Mouse (Mus musculus): ENCODE measurements around the gene Kif22. TPM values are rescaled to one million over a fixed set of nuclear protein-coding genes. Genes with fewer than 3 reads are reported as not detected.
A peak's percentile ranks its signal among the peaks of the same experiment; 100 is the strongest.

The Kif22 gene
- polyA plus RNA-seq, 1 experiment from 2014 or later, result 153 TPM

DNA sequence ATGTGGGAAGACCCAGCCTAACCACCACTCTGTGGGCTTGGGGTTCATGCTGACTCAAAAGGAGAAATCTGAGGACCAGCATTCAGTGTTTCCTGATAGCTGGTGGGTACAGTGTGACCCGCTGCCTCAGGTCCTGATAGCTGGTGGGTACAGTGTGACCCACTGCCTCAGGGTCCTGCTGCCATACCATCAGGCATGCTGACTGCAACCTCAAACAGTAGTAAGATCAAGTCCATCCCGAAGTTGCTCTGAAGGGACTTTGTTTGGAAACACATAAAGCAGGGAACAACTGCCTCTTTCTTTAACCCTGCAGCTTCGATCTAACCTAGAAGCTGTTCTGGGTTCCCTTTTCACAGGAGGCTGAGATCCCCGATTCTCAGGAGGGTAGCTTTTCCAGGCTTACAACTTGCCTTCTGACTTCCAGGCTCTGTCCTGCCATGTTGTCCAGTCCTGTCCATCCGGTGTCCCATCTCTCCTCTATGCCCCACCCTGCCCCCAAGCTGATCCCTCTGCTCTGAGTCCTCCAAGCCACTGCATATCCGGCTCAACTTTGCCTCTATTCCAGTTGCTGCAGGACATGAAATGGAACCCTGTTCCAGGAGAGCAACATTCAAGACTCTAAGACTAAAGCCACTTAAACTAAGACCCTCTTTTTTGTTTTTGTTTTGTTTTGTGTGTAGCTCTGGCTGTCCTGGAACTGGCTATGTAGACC, 34.8 kb downstream of the Kif22 start:
- Histone ChIP-seq H3K4me1 (replicated peaks; ENCODE audit: control insufficient read depth, insufficient read depth, low read length) (peaks cover 8% of the 10 kb centered on the region), H3K9ac (ENCODE audit: low read length) (no peak overlapping the region), H3K9me3 (ENCODE audit: control insufficient read depth, low read length) (no peaks in the 10 kb centered on the region), H3K4me3 (ENCODE audit: low read length) (no peak overlapping the region), H3K36me3 (ENCODE audit: control insufficient read depth, insufficient read depth, low read length) (no peaks in the 10 kb centered on the region), H3K27ac (ENCODE audit: low read length) (no peak overlapping the region), H3K27me3 (ENCODE audit: control insufficient read depth, insufficient read depth, low read depth, low read length) (no peaks in the 10 kb centered on the region), H3K4me2 (ENCODE audit: low read depth, low read length) (no peak overlapping the region)
- no peak for ATAC-seq (ENCODE audit: low read depth)
- 76% methylated on average over 6 of the region's 6 CpGs for WGBS

DNA sequence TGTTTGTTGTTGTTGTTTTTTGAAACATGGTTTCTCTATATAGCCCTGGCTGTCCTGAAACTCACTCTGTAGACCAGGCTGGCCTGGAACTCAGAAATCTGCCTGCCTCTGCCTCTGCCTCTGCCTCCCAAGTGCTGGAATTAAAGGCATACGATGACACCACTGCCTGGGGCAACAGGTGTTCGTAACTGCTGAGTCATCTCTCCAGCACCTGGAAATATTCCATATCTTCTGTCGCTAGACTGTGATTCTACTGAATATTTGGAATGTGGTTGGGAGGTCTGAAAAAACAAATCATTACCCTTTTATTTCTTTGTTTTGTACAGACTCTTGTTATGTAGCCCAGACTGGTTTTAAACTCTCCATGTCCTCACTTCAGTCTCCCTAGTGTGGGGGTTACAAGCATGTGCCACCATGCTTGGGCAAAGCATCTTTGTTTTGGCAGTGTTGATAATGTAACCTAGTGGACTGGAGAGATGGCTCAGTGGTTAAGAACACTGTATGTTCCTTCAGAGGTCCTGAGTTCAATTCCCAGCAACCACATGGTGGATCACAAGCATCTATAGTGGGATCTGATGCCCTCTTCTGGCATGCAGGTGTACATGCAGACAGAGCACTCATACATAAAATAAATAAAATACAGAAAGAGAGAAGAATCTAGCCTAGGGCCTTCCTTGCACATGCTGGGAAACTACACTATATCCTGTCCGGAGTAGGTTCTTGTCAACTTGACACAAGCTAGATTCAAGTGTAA, 38.0 kb downstream of the Kif22 start:
- Histone ChIP-seq H3K36me3 (ENCODE audit: control insufficient read depth, insufficient read depth, low read length) (no peaks in the 10 kb centered on the region), H3K27ac (ENCODE audit: low read length) (no peak overlapping the region), H3K4me3 (ENCODE audit: low read length) (no peak overlapping the region), H3K4me1 (replicated peaks; ENCODE audit: control insufficient read depth, insufficient read depth, low read length) (peaks cover 8% of the 10 kb centered on the region), H3K27me3 (ENCODE audit: control insufficient read depth, insufficient read depth, low read depth, low read length) (no peaks in the 10 kb centered on the region), H3K4me2 (ENCODE audit: low read depth, low read length) (no peak overlapping the region), H3K9me3 (ENCODE audit: control insufficient read depth, low read length) (no peaks in the 10 kb centered on the region), H3K9ac (ENCODE audit: low read length) (no peak overlapping the region)
- WGBS, result 75% methylated on average over 4 of the region's 4 CpGs
- ATAC-seq (ENCODE audit: low read depth), result no peak

DNA sequence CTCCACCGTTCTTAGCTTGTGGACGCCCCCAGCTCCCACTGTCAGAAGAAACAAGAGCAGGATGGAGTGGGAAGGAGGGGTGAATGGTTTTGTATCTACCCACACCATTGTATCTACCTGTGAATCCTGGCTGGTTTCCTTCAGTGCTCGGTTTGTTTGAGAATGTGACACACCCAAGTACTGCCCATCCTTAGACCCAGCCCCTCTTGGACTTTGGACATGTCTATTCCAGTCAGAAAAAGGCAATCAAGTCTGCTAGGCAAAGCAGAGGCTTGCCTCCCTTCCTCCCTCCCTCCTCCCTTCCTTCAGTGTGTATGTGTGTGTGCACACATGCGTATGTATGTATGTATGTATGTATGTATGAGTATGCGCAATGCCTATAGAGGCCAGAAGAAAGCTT, 38.7 kb downstream of the Kif22 start:
- H3K4me3 ChIP-seq (ENCODE audit: low read length), result no peak overlapping the region
- H3K9ac ChIP-seq (ENCODE audit: low read length), result no peak overlapping the region
- H3K27ac ChIP-seq (ENCODE audit: low read length), result no peak overlapping the region
- H3K4me1 ChIP-seq (replicated peaks; ENCODE audit: control insufficient read depth, insufficient read depth, low read length), result peaks cover 4% of the 10 kb centered on the region
- no peak for ATAC-seq (ENCODE audit: low read depth)
- H3K27me3 ChIP-seq (ENCODE audit: control insufficient read depth, insufficient read depth, low read depth, low read length), result no peaks in the 10 kb centered on the region
- H3K9me3 ChIP-seq (ENCODE audit: control insufficient read depth, low read length), result no peaks in the 10 kb centered on the region
- H3K36me3 ChIP-seq (ENCODE audit: control insufficient read depth, insufficient read depth, low read length), result no peaks in the 10 kb centered on the region
- 80% methylated on average over 5 of the region's 5 CpGs for WGBS
- H3K4me2 ChIP-seq (ENCODE audit: low read depth, low read length), result no peak overlapping the region

DNA sequence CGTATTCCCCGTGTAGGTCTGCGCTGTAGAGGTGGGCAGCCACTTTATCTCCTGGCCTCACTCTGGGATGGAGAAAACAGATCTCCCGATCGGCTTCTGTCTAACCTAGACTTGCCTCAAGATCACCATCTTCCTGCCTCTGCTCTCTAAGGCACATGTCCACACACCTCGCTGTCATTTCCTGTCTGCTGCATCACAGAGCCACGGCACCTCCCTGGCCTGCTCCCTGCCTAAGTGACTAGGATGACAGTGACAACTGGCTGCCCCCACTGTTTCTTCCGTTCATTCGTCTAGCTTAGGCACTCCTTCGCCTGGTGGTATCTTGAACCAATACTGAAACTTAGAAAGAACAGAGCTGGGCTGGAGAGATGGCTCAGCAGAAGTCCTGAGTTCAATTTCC, 42.7 kb downstream of the Kif22 start:
- 60% methylated on average over 10 of the region's 10 CpGs for WGBS
- Histone ChIP-seq H3K9me3 (ENCODE audit: control insufficient read depth, low read length) (no peaks in the 10 kb centered on the region), H3K4me1 (replicated peaks; ENCODE audit: control insufficient read depth, insufficient read depth, low read length) (no peaks in the 10 kb centered on the region), H3K4me3 (ENCODE audit: low read length) (no peak overlapping the region), H3K4me2 (ENCODE audit: low read depth, low read length) (no peak overlapping the region), H3K36me3 (ENCODE audit: control insufficient read depth, insufficient read depth, low read length) (no peaks in the 10 kb centered on the region), H3K27me3 (ENCODE audit: control insufficient read depth, insufficient read depth, low read depth, low read length) (no peaks in the 10 kb centered on the region), H3K27ac (ENCODE audit: low read length) (no peak overlapping the region), H3K9ac (ENCODE audit: low read length) (no peak overlapping the region)
- ATAC-seq (ENCODE audit: low read depth), result no peak

DNA sequence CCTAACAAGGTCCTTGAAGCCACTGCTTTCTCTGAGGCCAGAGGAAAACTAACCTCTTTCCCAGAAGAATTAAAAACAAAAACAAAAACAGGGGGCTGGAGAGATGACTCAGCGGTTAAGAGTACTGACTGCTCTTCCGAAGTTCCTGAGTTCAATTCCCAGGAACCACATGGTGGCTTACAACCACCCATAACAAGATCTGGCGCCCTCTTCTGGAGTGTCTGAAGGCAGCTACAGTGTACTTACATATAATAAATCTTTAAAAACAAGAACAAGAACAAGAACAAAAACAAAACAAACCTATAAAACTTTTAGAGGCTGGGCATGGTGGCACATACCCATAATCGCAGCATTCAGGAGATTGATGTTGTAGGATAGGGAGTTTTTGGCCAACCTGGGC, 45.8 kb downstream of the Kif22 start:
- 78% methylated on average over 4 of the region's 4 CpGs for WGBS
- no peak overlapping the region for H3K9ac ChIP-seq (ENCODE audit: low read length)
- H3K4me3 ChIP-seq (ENCODE audit: low read length), result no peak overlapping the region
- no peaks in the 10 kb centered on the region for H3K27me3 ChIP-seq (ENCODE audit: control insufficient read depth, insufficient read depth, low read depth, low read length)
- H3K27ac ChIP-seq (ENCODE audit: low read length), result no peak overlapping the region
- H3K4me1 ChIP-seq (replicated peaks; ENCODE audit: control insufficient read depth, insufficient read depth, low read length), result no peaks in the 10 kb centered on the region
- no peaks in the 10 kb centered on the region for H3K36me3 ChIP-seq (ENCODE audit: control insufficient read depth, insufficient read depth, low read length)
- H3K9me3 ChIP-seq (ENCODE audit: control insufficient read depth, low read length), result no peaks in the 10 kb centered on the region
- no peak for ATAC-seq (ENCODE audit: low read depth)
- no peak overlapping the region for H3K4me2 ChIP-seq (ENCODE audit: low read depth, low read length)

DNA sequence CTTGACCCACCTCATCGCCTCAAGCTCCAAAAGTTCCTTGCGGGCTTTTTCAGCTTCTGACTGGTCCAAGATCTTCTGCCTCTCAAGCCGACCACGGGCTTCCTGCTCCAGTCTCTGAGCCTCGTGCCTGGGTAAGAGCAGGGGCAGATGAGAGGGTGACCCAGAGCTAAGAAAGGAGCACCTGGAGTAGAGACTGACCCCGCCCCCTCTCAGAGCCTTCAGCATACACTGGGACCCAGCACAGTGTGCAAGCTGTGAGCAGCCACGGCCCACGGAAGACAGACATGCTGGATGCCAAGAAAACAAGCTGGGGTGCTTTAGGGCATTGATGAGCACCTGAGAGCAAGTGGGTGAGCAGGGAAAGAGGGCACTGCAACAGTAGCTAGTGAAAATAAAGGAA, 53.5 kb downstream of the Kif22 start:
- H3K9ac ChIP-seq (ENCODE audit: low read length), result no peak overlapping the region
- no peaks in the 10 kb centered on the region for H3K9me3 ChIP-seq (ENCODE audit: control insufficient read depth, low read length)
- H3K4me3 ChIP-seq (ENCODE audit: low read length), result no peak overlapping the region
- no peak for ATAC-seq (ENCODE audit: low read depth)
- H3K36me3 ChIP-seq (ENCODE audit: control insufficient read depth, insufficient read depth, low read length), result no peaks in the 10 kb centered on the region
- H3K27me3 ChIP-seq (ENCODE audit: control insufficient read depth, insufficient read depth, low read depth, low read length), result no peaks in the 10 kb centered on the region
- 56% methylated on average over 8 of the region's 8 CpGs for WGBS
- H3K27ac ChIP-seq (ENCODE audit: low read length), result no peak overlapping the region
- no peak overlapping the region for H3K4me2 ChIP-seq (ENCODE audit: low read depth, low read length)
- no peaks in the 10 kb centered on the region for H3K4me1 ChIP-seq (replicated peaks; ENCODE audit: control insufficient read depth, insufficient read depth, low read length)

DNA sequence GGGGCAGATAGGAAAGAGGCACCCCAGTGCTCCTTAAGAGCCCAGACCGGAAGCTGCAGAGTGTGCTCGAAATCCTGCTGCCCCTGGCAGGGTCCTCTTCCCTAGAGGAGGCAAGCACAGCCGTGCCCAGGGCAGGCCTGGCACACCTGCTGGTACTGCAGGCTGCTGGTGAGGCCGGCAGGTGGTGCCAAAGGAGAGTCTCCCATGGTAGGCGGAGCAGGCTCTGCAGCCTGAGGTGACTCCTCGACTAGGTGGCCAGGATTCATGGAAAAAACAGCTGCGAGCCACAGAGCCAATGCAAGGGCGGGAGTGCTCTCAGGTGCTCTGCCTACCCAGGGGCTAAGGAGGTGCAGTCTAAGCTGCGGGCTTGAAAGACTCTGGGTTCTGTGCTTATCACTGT, 56.0 kb downstream of the Kif22 start:
- no peak overlapping the region for H3K4me2 ChIP-seq (ENCODE audit: low read depth, low read length)
- no peak overlapping the region for H3K9ac ChIP-seq (ENCODE audit: low read length)
- H3K27ac ChIP-seq (ENCODE audit: low read length), result no peak overlapping the region
- H3K4me1 ChIP-seq (replicated peaks; ENCODE audit: control insufficient read depth, insufficient read depth, low read length), result no peaks in the 10 kb centered on the region
- no peaks in the 10 kb centered on the region for H3K9me3 ChIP-seq (ENCODE audit: control insufficient read depth, low read length)
- ATAC-seq (ENCODE audit: low read depth), result peak; percentile 76
- WGBS, result 28% methylated on average over 9 of the region's 9 CpGs
- H3K27me3 ChIP-seq (ENCODE audit: control insufficient read depth, insufficient read depth, low read depth, low read length), result no peaks in the 10 kb centered on the region
- H3K4me3 ChIP-seq (ENCODE audit: low read length), result no peak overlapping the region
- H3K36me3 ChIP-seq (ENCODE audit: control insufficient read depth, insufficient read depth, low read length), result no peaks in the 10 kb centered on the region

DNA sequence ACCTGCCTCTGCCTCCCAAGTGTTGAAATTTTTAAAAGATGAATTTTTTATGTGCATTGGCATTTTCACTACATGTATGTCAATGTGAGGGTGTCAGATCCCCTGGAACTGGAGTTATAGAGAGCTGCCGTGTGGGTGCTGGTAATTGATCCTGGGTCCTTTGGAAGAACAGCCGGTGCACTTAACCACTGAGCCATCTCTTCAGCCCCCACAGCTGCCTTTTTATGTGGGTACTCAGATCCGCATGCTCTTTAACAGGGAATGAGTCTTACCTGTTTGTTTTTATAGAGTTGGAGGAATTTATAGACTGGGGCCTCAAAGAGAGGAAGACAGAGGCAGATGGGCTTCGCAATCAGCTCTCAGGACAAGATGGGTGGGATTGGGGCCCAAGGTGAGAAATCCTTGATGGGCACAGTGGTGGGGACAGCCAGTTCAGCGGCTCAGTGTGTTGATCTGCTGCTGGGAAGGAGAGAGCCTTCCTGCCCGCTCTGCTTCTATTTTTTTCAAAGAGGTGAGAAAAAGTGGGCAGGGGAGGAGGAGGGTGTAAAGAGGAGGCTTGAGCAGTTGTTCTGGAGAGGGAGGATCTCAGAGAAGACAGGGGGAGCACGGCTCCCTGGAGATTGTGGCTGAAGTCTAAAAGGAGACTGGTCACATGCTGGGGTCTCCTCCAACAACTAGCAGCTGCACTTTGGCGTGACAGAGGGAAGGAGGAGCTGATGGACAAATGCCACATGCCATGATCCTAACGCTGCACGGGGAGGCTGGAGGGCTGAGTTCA, 57.4 kb downstream of the Kif22 start:
- Histone ChIP-seq H3K36me3 (ENCODE audit: control insufficient read depth, insufficient read depth, low read length) (peaks cover under 1% of the 10 kb centered on the region; the same call in 1 of the 2 replicates), H3K4me1 (replicated peaks; ENCODE audit: control insufficient read depth, insufficient read depth, low read length) (no peaks in the 10 kb centered on the region), H3K27ac (ENCODE audit: low read length) (no peak overlapping the region), H3K4me2 (ENCODE audit: low read depth, low read length) (no peak overlapping the region), H3K27me3 (ENCODE audit: control insufficient read depth, insufficient read depth, low read depth, low read length) (no peaks in the 10 kb centered on the region), H3K9me3 (ENCODE audit: control insufficient read depth, low read length) (no peaks in the 10 kb centered on the region), H3K4me3 (ENCODE audit: low read length) (no peak overlapping the region), H3K9ac (ENCODE audit: low read length) (no peak overlapping the region)
- 28% methylated on average over 10 of the region's 10 CpGs for WGBS
- ATAC-seq (ENCODE audit: low read depth), result no peak

DNA sequence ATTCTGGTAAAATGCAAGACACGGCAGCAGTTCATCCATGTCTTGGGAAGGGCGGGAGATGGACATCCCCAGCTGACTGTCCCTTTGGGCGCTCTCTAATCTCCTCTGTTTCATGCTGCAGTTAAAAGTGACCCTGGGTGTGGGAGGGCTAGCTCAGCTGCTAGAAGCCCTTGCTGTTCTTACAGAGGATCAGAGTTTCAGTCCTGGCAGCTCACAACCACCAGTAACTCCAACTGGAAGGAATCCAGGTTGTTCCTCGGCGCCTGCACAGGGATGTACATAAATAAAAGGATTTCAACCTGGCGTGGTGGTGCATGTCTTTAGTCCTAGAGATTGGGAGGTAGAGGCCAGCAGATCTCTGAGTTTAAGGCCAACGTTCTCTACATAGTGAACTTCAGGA, 59.2 kb downstream of the Kif22 start:
- Histone ChIP-seq H3K4me1 (replicated peaks; ENCODE audit: control insufficient read depth, insufficient read depth, low read length) (no peaks in the 10 kb centered on the region), H3K9ac (ENCODE audit: low read length) (no peak overlapping the region), H3K4me2 (ENCODE audit: low read depth, low read length) (no peak overlapping the region), H3K36me3 (ENCODE audit: control insufficient read depth, insufficient read depth, low read length) (peaks cover 9% of the 10 kb centered on the region), H3K4me3 (ENCODE audit: low read length) (no peak overlapping the region), H3K27ac (ENCODE audit: low read length) (no peak overlapping the region), H3K9me3 (ENCODE audit: control insufficient read depth, low read length) (no peaks in the 10 kb centered on the region), H3K27me3 (ENCODE audit: control insufficient read depth, insufficient read depth, low read depth, low read length) (no peaks in the 10 kb centered on the region)
- no peak for ATAC-seq (ENCODE audit: low read depth)
- WGBS, result 71% methylated on average over 7 of the region's 7 CpGs
